Mouse (Mus musculus): Measurements from ENCODE around the gene Agk.

The Agk gene

DNA sequence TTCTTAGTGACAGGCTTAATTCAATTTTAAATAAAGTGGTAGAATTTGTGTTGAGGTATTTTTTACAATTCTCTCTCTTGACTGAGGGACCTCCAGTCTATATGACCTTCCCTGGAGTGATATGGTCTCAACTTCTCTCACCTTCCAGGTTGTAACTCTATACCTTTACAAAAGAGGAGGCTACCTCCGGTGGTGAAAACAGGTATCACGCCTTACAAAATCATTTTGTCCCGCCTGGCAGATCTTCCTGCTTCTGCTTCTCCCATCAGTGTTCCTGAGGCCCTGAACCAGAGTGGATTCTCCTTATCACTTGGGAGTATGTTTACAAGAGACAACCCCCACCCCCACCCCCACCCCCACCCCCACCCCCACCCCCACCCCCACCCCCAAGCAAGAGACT lies 116.8 kb downstream of the Agk start:
- no peak for DNase-seq (ENCODE audit: low spot score in 2 of 2)

DNA sequence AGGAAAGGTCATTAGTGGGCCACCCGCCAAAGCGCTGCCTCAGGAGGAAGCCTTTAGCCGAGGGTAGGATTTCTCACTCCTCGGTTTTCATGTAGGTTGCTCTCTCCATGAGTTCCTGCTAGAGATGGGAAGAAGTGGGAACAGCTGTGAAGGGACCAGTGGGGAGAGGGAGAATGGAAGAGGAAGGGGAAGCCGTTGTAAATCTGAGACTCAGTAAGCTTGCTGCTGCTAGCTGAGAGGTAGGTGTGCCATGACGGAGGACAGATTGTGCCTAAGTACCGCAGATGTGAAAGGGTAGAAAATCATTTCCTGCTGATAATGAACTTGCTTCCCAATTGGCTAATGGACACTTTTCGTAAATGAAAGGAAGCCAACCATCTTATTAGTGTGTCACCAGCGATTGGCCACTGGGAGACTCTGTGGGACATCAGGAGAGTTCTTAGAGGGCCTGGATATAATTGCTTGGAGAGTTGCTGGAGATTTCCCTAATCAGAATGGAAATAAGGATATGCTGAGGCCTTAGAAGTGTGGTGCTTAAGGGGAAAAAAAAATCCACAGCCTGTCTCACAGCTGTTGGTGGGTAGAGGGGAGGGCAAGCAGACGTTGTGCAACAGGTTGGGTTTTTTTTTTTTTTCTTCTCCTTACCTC lies 118.4 kb downstream of the Agk start:
- DNase-seq (ENCODE audit: low spot score in 2 of 2), result no peak
